In the genomic region with DNA sequence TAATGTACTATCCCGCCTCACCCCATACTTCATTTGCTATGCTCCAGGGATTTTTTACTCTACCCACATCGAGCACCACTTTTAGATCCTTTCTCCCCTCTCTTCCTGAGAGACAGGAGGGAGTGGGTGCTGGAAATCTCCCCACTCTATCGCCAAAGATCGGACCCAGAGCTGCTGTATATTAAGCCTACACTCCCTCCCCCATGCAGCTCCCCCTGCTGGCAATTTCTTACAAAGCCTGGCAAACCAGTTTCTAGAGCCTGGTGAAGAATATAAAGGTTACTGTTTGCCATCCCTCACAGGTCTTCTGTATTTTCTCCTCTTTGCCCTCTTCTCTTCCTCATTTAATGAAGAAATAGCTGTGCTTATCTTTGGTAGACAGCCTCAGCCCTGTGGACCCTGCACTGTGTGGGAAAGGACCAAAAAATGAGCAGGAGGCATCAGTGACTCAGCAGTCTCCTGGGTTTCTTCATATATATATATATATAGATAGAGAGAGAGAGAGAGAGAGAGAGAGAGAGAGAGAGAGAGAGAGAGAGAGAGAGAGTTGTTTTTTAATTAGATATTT, we compare ENCODE assay signal across 9 mouse cellular contexts. TPM values are rescaled to one million over a fixed set of nuclear protein-coding genes. Genes with fewer than 3 reads are reported as not detected.
DNase-seq lines count a peak whose midpoint lies in the region; ATAC-seq and TF ChIP-seq lines count a peak whose summit lies in the region.
"Had no signal": no experiment of that assay in that cellular context is flagged by ENCODE, and none has a peak within 500 bp of the region (broad histone marks: within the 10 kb centered on the region; RNA-seq: fewer than 3 reads in every experiment).

No protein-coding gene starts in this region.

- peak; percentile 53 for TF ChIP-seq CTCF in ES-Bruce4 (IDR thresholded peaks at IDR 0.05; ENCODE audit: low read depth, low read length)
- peak; percentile 55 for TF ChIP-seq CTCF in midbrain, postnatal 0 days (IDR thresholded peaks at IDR 0.05)

- TF ChIP-seq POLR2A in ES-Bruce4 (IDR thresholded peaks at IDR 0.05; ENCODE audit: insufficient read depth, low read length) = no peak

- ATAC-seq in hindbrain, embryonic 11.5 days (ENCODE audit: low FRiP score) = no peak
- ATAC-seq in hindbrain, embryonic 12.5 days (ENCODE audit: low FRiP score) = no peak
- ATAC-seq in midbrain, postnatal 0 days (ENCODE audit: low FRiP score) = no peak
- ATAC-seq in forebrain, embryonic 16.5 days = no peak
- no peak for ATAC-seq in inflammation-experienced regulatory T-cells, adult 6 months

- no peak overlapping the region for H3K27ac ChIP-seq in hindbrain, embryonic 11.5 days (ENCODE audit: low read depth, low read length)
- no peak overlapping the region for H3K27ac ChIP-seq in hindbrain, embryonic 12.5 days
- H3K27ac ChIP-seq in ES-Bruce4 (ENCODE audit: insufficient read depth, low read length) = no peak overlapping the region
- H3K27ac ChIP-seq in embryonic facial prominence, embryonic 10.5 days (replicated peaks) = no peak overlapping the region
- no peak overlapping the region for H3K27ac ChIP-seq in midbrain, postnatal 0 days (ENCODE audit: low read depth, low read length)
- H3K27ac ChIP-seq in forebrain, embryonic 16.5 days (ENCODE audit: low read length) = no peak overlapping the region
- H3K27ac ChIP-seq: embryonic facial prominence, embryonic 15.5 days had no signal

- no peak for TF ChIP-seq EP300 in ES-Bruce4 (IDR thresholded peaks at IDR 0.05; ENCODE audit: insufficient read depth, low read depth, low read length)

- H3K9me3 ChIP-seq in hindbrain, embryonic 11.5 days (ENCODE audit: control insufficient read depth, low read length) = no peaks in the 10 kb centered on the region
- no peaks in the 10 kb centered on the region for H3K9me3 ChIP-seq in hindbrain, embryonic 12.5 days (replicated peaks)
- peaks cover 20% of the 10 kb centered on the region for H3K9me3 ChIP-seq in ES-Bruce4 (replicated peaks; ENCODE audit: control insufficient read depth, insufficient read depth, low read length, poor library complexity, severe bottlenecking)
- no peaks in the 10 kb centered on the region for H3K9me3 ChIP-seq in embryonic facial prominence, embryonic 10.5 days
- no peaks in the 10 kb centered on the region for H3K9me3 ChIP-seq in midbrain, postnatal 0 days (ENCODE audit: low read length)
- no peaks in the 10 kb centered on the region for H3K9me3 ChIP-seq in forebrain, embryonic 16.5 days (ENCODE audit: control insufficient read depth, low read length)
- H3K9me3 ChIP-seq: embryonic facial prominence, embryonic 15.5 days had no signal

- no peaks in the 10 kb centered on the region for H3K36me3 ChIP-seq in hindbrain, embryonic 11.5 days (ENCODE audit: control insufficient read depth, insufficient read depth, low read length)
- no peaks in the 10 kb centered on the region for H3K36me3 ChIP-seq in hindbrain, embryonic 12.5 days
- H3K36me3 ChIP-seq in ES-Bruce4 (ENCODE audit: control insufficient read depth, insufficient read depth, low read length, poor library complexity, severe bottlenecking) = no peaks in the 10 kb centered on the region
- H3K36me3 ChIP-seq in embryonic facial prominence, embryonic 10.5 days (replicated peaks) = no peaks in the 10 kb centered on the region
- no peaks in the 10 kb centered on the region for H3K36me3 ChIP-seq in midbrain, postnatal 0 days (ENCODE audit: insufficient read depth, low read length)
- H3K36me3 ChIP-seq in forebrain, embryonic 16.5 days (ENCODE audit: control insufficient read depth, insufficient read depth) = no peaks in the 10 kb centered on the region
- H3K36me3 ChIP-seq: embryonic facial prominence, embryonic 15.5 days had no signal

- peak; percentile 48 for DNase-seq in hindbrain, embryonic 11.5 days (ENCODE audit: low spot score)
- peak; percentile 23 for DNase-seq in 416B (ENCODE audit: low read depth)
- DNase-seq in embryonic facial prominence, embryonic 10.5 days (ENCODE audit: low spot score) = peak; percentile 40
- DNase-seq in midbrain, postnatal 0 days (ENCODE audit: low spot score) = no peak

- 41% methylated on average over 4 of the region's 4 CpGs for WGBS in hindbrain, embryonic 11.5 days
- 49% methylated on average over 4 of the region's 4 CpGs for WGBS in hindbrain, embryonic 12.5 days
- WGBS in embryonic facial prominence, embryonic 10.5 days = 51% methylated on average over 4 of the region's 4 CpGs
- 40% methylated on average over 4 of the region's 4 CpGs for WGBS in midbrain, postnatal 0 days
- WGBS in forebrain, embryonic 16.5 days = 51% methylated on average over 4 of the region's 4 CpGs

- H3K9ac ChIP-seq in hindbrain, embryonic 11.5 days (ENCODE audit: low read depth, low read length) = no peak overlapping the region
- no peak overlapping the region for H3K9ac ChIP-seq in hindbrain, embryonic 12.5 days
- no peak overlapping the region for H3K9ac ChIP-seq in ES-Bruce4 (ENCODE audit: low read depth, poor library complexity, severe bottlenecking)
- H3K9ac ChIP-seq in midbrain, postnatal 0 days (replicated peaks; ENCODE audit: low read length, poor library complexity, severe bottlenecking) = no peak overlapping the region
- no peak overlapping the region for H3K9ac ChIP-seq in forebrain, embryonic 16.5 days (replicated peaks; ENCODE audit: low read depth, low read length)
- H3K9ac ChIP-seq: embryonic facial prominence, embryonic 15.5 days had no signal

- H3K4me2 ChIP-seq in hindbrain, embryonic 11.5 days (replicated peaks; ENCODE audit: low read depth, low read length) = no peak overlapping the region
- no peak overlapping the region for H3K4me2 ChIP-seq in hindbrain, embryonic 12.5 days (replicated peaks)
- H3K4me2 ChIP-seq in midbrain, postnatal 0 days (ENCODE audit: low read depth, low read length, poor library complexity, severe bottlenecking) = no peak overlapping the region
- H3K4me2 ChIP-seq in forebrain, embryonic 16.5 days (ENCODE audit: low read length) = no peak overlapping the region
- H3K4me2 ChIP-seq: embryonic facial prominence, embryonic 15.5 days had no signal

- no peaks in the 10 kb centered on the region for H3K27me3 ChIP-seq in hindbrain, embryonic 11.5 days (ENCODE audit: control insufficient read depth, insufficient read depth, low read length)
- H3K27me3 ChIP-seq in hindbrain, embryonic 12.5 days = no peaks in the 10 kb centered on the region
- H3K27me3 ChIP-seq in ES-Bruce4 (ENCODE audit: control insufficient read depth, insufficient read depth, low read length, poor library complexity, severe bottlenecking) = no peaks in the 10 kb centered on the region
- no peaks in the 10 kb centered on the region for H3K27me3 ChIP-seq in embryonic facial prominence, embryonic 10.5 days (replicated peaks; ENCODE audit: low read depth, poor library complexity, severe bottlenecking)
- H3K27me3 ChIP-seq in midbrain, postnatal 0 days (ENCODE audit: insufficient read depth, low read length) = no peaks in the 10 kb centered on the region
- H3K27me3 ChIP-seq in forebrain, embryonic 16.5 days (replicated peaks; ENCODE audit: control insufficient read depth, insufficient read depth, low read length) = no peaks in the 10 kb centered on the region
- H3K27me3 ChIP-seq: embryonic facial prominence, embryonic 15.5 days had no signal

- H3K4me3 ChIP-seq in hindbrain, embryonic 11.5 days (ENCODE audit: low read depth, low read length) = no peak overlapping the region
- H3K4me3 ChIP-seq in hindbrain, embryonic 12.5 days = no peak overlapping the region
- H3K4me3 ChIP-seq in ES-Bruce4 (ENCODE audit: low read depth, low read length) = no peak overlapping the region
- no peak overlapping the region for H3K4me3 ChIP-seq in embryonic facial prominence, embryonic 10.5 days
- H3K4me3 ChIP-seq in midbrain, postnatal 0 days (ENCODE audit: low read depth, low read length) = no peak overlapping the region
- H3K4me3 ChIP-seq in forebrain, embryonic 16.5 days (replicated peaks; ENCODE audit: low read length) = no peak overlapping the region
- H3K4me3 ChIP-seq: embryonic facial prominence, embryonic 15.5 days had no signal

- H3K4me1 ChIP-seq in hindbrain, embryonic 11.5 days (replicated peaks; ENCODE audit: control insufficient read depth, insufficient read depth, low read length) = no peaks in the 10 kb centered on the region
- H3K4me1 ChIP-seq in hindbrain, embryonic 12.5 days = no peaks in the 10 kb centered on the region
- no peaks in the 10 kb centered on the region for H3K4me1 ChIP-seq in ES-Bruce4 (ENCODE audit: control insufficient read depth, insufficient read depth, low read length)
- H3K4me1 ChIP-seq in embryonic facial prominence, embryonic 10.5 days = no peaks in the 10 kb centered on the region
- H3K4me1 ChIP-seq in midbrain, postnatal 0 days (ENCODE audit: insufficient read depth, low read length) = no peaks in the 10 kb centered on the region
- H3K4me1 ChIP-seq in forebrain, embryonic 16.5 days (replicated peaks; ENCODE audit: control insufficient read depth, insufficient read depth, low read length) = no peaks in the 10 kb centered on the region
- H3K4me1 ChIP-seq: embryonic facial prominence, embryonic 15.5 days had no signal

RNA-seq across cellular contexts. Expression of a gene that starts 22.2 kb away (rescaled TPM):
- polyA plus RNA-seq in hindbrain, embryonic 11.5 days (2014; fragmentation: Nextera tagmentation; extraction: Ambion mirVana) = 21.6 and 23.4 TPM in 2 replicates
- 15.9 and 16.0 TPM in 2 replicates for polyA plus RNA-seq in hindbrain, embryonic 12.5 days (2016; fragmentation: Nextera tagmentation; extraction: Ambion mirVana)
- polyA plus RNA-seq in ES-Bruce4 (2011; ENCODE audit: insufficient read depth, insufficient read length, low read depth, missing spikeins) = 16.3 and 20.9 TPM in 2 replicates
- 21.6 and 24.0 TPM in 2 replicates for polyA plus RNA-seq in embryonic facial prominence, embryonic 10.5 days (2016; fragmentation: Nextera tagmentation; extraction: Ambion mirVana)
- 5.9 and 9.8 TPM in 2 replicates for total RNA-seq in midbrain, postnatal 0 days (2014; rRNA removed)
- polyA plus RNA-seq in midbrain, postnatal 0 days (2015; fragmentation: Nextera tagmentation; extraction: Ambion mirVana) = 5.7 and 7.3 TPM in 2 replicates
- polyA plus RNA-seq in forebrain, embryonic 16.5 days (2015; fragmentation: Nextera tagmentation; extraction: Ambion mirVana) = 6.7 and 7.0 TPM in 2 replicates
- polyA plus RNA-seq in inflammation-experienced regulatory T-cells, adult 6 months (2017; shearing (Covaris generic)) = 10 to 100 TPM; 10.3 to 21.3 (median 10.4) TPM

RNA-seq across cellular contexts. Expression of a gene that starts 36.8 kb away (rescaled TPM):
- 0.25 TPM in 1 of 2 replicates, not detected in the other for polyA plus RNA-seq in hindbrain, embryonic 11.5 days (2014; fragmentation: Nextera tagmentation; extraction: Ambion mirVana)
- polyA plus RNA-seq in hindbrain, embryonic 12.5 days (2016; fragmentation: Nextera tagmentation; extraction: Ambion mirVana) = 0.32 and 0.35 TPM in 2 replicates
- polyA plus RNA-seq in ES-Bruce4 (2011; ENCODE audit: insufficient read depth, insufficient read length, low read depth, missing spikeins) = 9.5 and 12.4 TPM in 2 replicates
- 0.24 TPM in 1 of 2 replicates, not detected in the other for polyA plus RNA-seq in embryonic facial prominence, embryonic 10.5 days (2016; fragmentation: Nextera tagmentation; extraction: Ambion mirVana)
- 0.38 and 5.4 TPM in 2 replicates for total RNA-seq in midbrain, postnatal 0 days (2014; rRNA removed)
- 0.25 and 0.41 TPM in 2 replicates for polyA plus RNA-seq in midbrain, postnatal 0 days (2015; fragmentation: Nextera tagmentation; extraction: Ambion mirVana)
- polyA plus RNA-seq in forebrain, embryonic 16.5 days (2015; fragmentation: Nextera tagmentation; extraction: Ambion mirVana) = 0.15 and 0.36 TPM in 2 replicates
- polyA plus RNA-seq in inflammation-experienced regulatory T-cells, adult 6 months (2017; shearing (Covaris generic)) = not detected

RNA-seq across cellular contexts. Expression of a gene that starts 59.9 kb away (rescaled TPM):
- polyA plus RNA-seq in hindbrain, embryonic 11.5 days (2014; fragmentation: Nextera tagmentation; extraction: Ambion mirVana) = 8.9 and 10.1 TPM in 2 replicates
- 11.3 and 12.9 TPM in 2 replicates for polyA plus RNA-seq in hindbrain, embryonic 12.5 days (2016; fragmentation: Nextera tagmentation; extraction: Ambion mirVana)
- polyA plus RNA-seq in ES-Bruce4 (2011; ENCODE audit: insufficient read depth, insufficient read length, low read depth, missing spikeins) = 6.9 and 8.0 TPM in 2 replicates
- polyA plus RNA-seq in embryonic facial prominence, embryonic 10.5 days (2016; fragmentation: Nextera tagmentation; extraction: Ambion mirVana) = 7.4 and 8.6 TPM in 2 replicates
- 7.4 and 10.4 TPM in 2 replicates for total RNA-seq in midbrain, postnatal 0 days (2014; rRNA removed)
- polyA plus RNA-seq in midbrain, postnatal 0 days (2015; fragmentation: Nextera tagmentation; extraction: Ambion mirVana) = 3.2 and 3.7 TPM in 2 replicates
- polyA plus RNA-seq in forebrain, embryonic 16.5 days (2015; fragmentation: Nextera tagmentation; extraction: Ambion mirVana) = 5.9 and 7.3 TPM in 2 replicates
- 10 to 100 TPM; 10.6 to 17.5 (median 16.5) TPM for polyA plus RNA-seq in inflammation-experienced regulatory T-cells, adult 6 months (2017; shearing (Covaris generic))
